Comparison of ENCODE assay signal across 8 mouse cellular contexts in the genomic region with DNA sequence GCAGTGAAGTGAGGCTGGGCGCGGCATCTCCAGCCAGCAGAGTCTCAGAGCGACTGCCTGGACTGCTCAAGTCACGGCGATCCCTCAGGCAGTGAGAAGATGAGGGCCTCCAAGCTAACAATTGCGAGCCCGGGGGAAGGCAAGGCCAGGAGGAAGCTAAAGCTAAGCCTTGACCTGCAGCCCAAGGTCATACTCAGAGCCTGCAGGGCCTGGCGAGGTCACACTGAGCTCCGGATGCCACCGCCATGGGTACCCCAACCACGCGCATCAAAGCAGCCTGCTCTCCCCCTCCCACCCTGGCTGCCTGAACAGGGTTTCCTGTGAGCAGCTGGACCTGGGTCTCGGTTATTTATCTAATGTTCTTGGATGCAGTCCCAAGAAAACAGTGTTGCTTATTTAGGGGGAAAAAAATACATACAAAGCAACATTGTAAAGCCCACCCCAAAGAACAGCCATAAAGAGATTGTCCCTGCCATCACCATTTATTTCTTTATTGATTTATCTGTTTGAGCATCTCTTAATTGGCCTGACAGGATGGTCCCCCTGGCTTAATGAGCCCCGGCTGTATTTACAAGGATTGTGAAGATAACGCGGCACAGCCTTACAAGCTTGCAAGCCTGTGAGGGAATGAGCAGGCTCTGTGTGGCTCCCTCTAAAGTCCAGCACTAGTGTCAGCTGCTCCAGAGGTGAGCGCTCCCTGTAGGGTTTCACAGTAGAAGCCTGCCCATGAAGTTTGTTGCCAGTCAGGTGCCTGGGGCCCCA.
DNase-seq lines count a peak whose midpoint lies in the region; ATAC-seq lines count a peak whose summit lies in the region.
"Had no signal": no experiment of that assay in that cellular context is flagged by ENCODE, and none has a peak within 500 bp of the region (broad histone marks: within the 10 kb centered on the region; RNA-seq: fewer than 3 reads in every experiment).

No protein-coding gene starts in this region.

- H3K4me1 ChIP-seq in kidney, embryonic 16.5 days (ENCODE audit: insufficient read depth, low read length) = peaks cover 37% of the 10 kb centered on the region
- H3K4me1 ChIP-seq in embryonic facial prominence, embryonic 12.5 days = peaks cover 65% of the 10 kb centered on the region
- peaks cover 35% of the 10 kb centered on the region for H3K4me1 ChIP-seq in intestine, embryonic 15.5 days (replicated peaks)
- peaks cover 25% of the 10 kb centered on the region for H3K4me1 ChIP-seq in neural tube, embryonic 15.5 days

- WGBS in kidney, embryonic 16.5 days = 12% methylated on average over 17 of the region's 17 CpGs
- WGBS in embryonic facial prominence, embryonic 12.5 days = 21% methylated on average over 17 of the region's 17 CpGs
- 17% methylated on average over 17 of the region's 17 CpGs for WGBS in intestine, embryonic 15.5 days
- 19% methylated on average over 17 of the region's 17 CpGs for WGBS in neural tube, embryonic 15.5 days

- no peaks in the 10 kb centered on the region for H3K36me3 ChIP-seq in kidney, embryonic 16.5 days (ENCODE audit: insufficient read depth, low read length)
- no peaks in the 10 kb centered on the region for H3K36me3 ChIP-seq in embryonic facial prominence, embryonic 12.5 days
- no peaks in the 10 kb centered on the region for H3K36me3 ChIP-seq in intestine, embryonic 15.5 days
- no peaks in the 10 kb centered on the region for H3K36me3 ChIP-seq in neural tube, embryonic 15.5 days

- peak overlapping the region; percentile 26; the same call in 1 of the 2 replicates for H3K27ac ChIP-seq in kidney, embryonic 16.5 days (ENCODE audit: low read length)
- peak overlapping the region; percentile 82; the same call in 1 of the 2 replicates for H3K27ac ChIP-seq in embryonic facial prominence, embryonic 12.5 days
- H3K27ac ChIP-seq in intestine, embryonic 15.5 days = peak overlapping the region; percentile 73
- peak overlapping the region; percentile 46; the same call in 1 of the 2 replicates for H3K27ac ChIP-seq in neural tube, embryonic 15.5 days (replicated peaks)

- H3K9ac ChIP-seq in kidney, embryonic 16.5 days (replicated peaks; ENCODE audit: low read length) = no peak overlapping the region
- no peak overlapping the region for H3K9ac ChIP-seq in embryonic facial prominence, embryonic 12.5 days
- no peak overlapping the region for H3K9ac ChIP-seq in intestine, embryonic 15.5 days
- no peak overlapping the region for H3K9ac ChIP-seq in neural tube, embryonic 15.5 days (replicated peaks)

- peak; percentile 78 for ATAC-seq in kidney, embryonic 16.5 days (ENCODE audit: low FRiP score, low TSS enrichment)
- ATAC-seq in embryonic facial prominence, embryonic 12.5 days (ENCODE audit: insufficient number of reproducible peaks, insufficient read depth, low FRiP score, low TSS enrichment) = no peak
- ATAC-seq in intestine, embryonic 15.5 days = peak; percentile 68
- ATAC-seq in neural tube, embryonic 15.5 days (ENCODE audit: low FRiP score) = peak; percentile 60

- no peaks in the 10 kb centered on the region for H3K9me3 ChIP-seq in kidney, embryonic 16.5 days (ENCODE audit: low read length)
- no peaks in the 10 kb centered on the region for H3K9me3 ChIP-seq in embryonic facial prominence, embryonic 12.5 days
- H3K9me3 ChIP-seq in intestine, embryonic 15.5 days = no peaks in the 10 kb centered on the region
- no peaks in the 10 kb centered on the region for H3K9me3 ChIP-seq in neural tube, embryonic 15.5 days (replicated peaks)

- H3K4me3 ChIP-seq in kidney, embryonic 16.5 days (ENCODE audit: low read length) = no peak overlapping the region
- H3K4me3 ChIP-seq in embryonic facial prominence, embryonic 12.5 days = no peak overlapping the region
- H3K4me3 ChIP-seq in intestine, embryonic 15.5 days (replicated peaks) = no peak overlapping the region
- H3K4me3 ChIP-seq in neural tube, embryonic 15.5 days (replicated peaks) = no peak overlapping the region

- DNase-seq in kidney, adult 11 months = no peak
- DNase-seq in spleen, adult 18-20 months = no peak
- DNase-seq in ovary, postnatal 10 days (ENCODE audit: low spot score) = no peak
- DNase-seq: cerebellum, adult 2 months had no signal

- H3K27me3 ChIP-seq in kidney, embryonic 16.5 days (ENCODE audit: insufficient read depth, low read length) = peaks cover 14% of the 10 kb centered on the region; the same call in 1 of the 2 replicates
- H3K27me3 ChIP-seq in embryonic facial prominence, embryonic 12.5 days = no peaks in the 10 kb centered on the region
- no peaks in the 10 kb centered on the region for H3K27me3 ChIP-seq in intestine, embryonic 15.5 days (replicated peaks)
- H3K27me3 ChIP-seq in neural tube, embryonic 15.5 days (replicated peaks) = 0 out of 2 replicates have a peak, but pooled peaks cover 3% of the 10 kb centered on the region

- H3K4me2 ChIP-seq in kidney, embryonic 16.5 days (replicated peaks; ENCODE audit: low read depth, low read length) = 0 out of 2 replicates have a peak overlapping the region, but pooled peaks have one; percentile 23
- peak overlapping the region; percentile 26 for H3K4me2 ChIP-seq in embryonic facial prominence, embryonic 12.5 days (replicated peaks)
- H3K4me2 ChIP-seq in intestine, embryonic 15.5 days (replicated peaks) = peak overlapping the region; percentile 38
- H3K4me2 ChIP-seq in neural tube, embryonic 15.5 days = peak overlapping the region; percentile 36; the same call in 1 of the 2 replicates

Comparison
In these comparisons a context has a peak if more than half of its experiments do, and no peak if none do; other contexts are left out.
1. H3K27ac ChIP-seq: peak in every context shown above with its lines; median percentile 82 in embryonic facial prominence, embryonic 12.5 days; 73 in intestine, embryonic 15.5 days; 46 in neural tube, embryonic 15.5 days; 26 in kidney, embryonic 16.5 days.